Mouse (Mus musculus): ENCODE data around the gene Acod1. TPM values are rescaled to one million over a fixed set of nuclear protein-coding genes. Genes with fewer than 3 reads are reported as not detected.

Gene Acod1
- polyA plus RNA-seq, 1 experiment from 2014 or later: not detected

GRCm38 (mm10) chr14:103077272-103078005 is 30.7 kb downstream of the Acod1 start:
- ATAC-seq (ENCODE audit: low FRiP score, low read depth): no peak
- Histone ChIP-seq H3K27ac (replicated peaks) (no peak overlapping the region), H3K9ac (no peak overlapping the region), H3K4me3 (no peak overlapping the region), H3K36me3 (peaks cover 14% of the 10 kb centered on the region), H3K4me2 (no peak overlapping the region), H3K27me3 (no peaks in the 10 kb centered on the region), H3K9me3 (no peaks in the 10 kb centered on the region), H3K4me1 (replicated peaks) (no peaks in the 10 kb centered on the region)
- 89% methylated on average over 9 of the region's 9 CpGs for WGBS

DNA sequence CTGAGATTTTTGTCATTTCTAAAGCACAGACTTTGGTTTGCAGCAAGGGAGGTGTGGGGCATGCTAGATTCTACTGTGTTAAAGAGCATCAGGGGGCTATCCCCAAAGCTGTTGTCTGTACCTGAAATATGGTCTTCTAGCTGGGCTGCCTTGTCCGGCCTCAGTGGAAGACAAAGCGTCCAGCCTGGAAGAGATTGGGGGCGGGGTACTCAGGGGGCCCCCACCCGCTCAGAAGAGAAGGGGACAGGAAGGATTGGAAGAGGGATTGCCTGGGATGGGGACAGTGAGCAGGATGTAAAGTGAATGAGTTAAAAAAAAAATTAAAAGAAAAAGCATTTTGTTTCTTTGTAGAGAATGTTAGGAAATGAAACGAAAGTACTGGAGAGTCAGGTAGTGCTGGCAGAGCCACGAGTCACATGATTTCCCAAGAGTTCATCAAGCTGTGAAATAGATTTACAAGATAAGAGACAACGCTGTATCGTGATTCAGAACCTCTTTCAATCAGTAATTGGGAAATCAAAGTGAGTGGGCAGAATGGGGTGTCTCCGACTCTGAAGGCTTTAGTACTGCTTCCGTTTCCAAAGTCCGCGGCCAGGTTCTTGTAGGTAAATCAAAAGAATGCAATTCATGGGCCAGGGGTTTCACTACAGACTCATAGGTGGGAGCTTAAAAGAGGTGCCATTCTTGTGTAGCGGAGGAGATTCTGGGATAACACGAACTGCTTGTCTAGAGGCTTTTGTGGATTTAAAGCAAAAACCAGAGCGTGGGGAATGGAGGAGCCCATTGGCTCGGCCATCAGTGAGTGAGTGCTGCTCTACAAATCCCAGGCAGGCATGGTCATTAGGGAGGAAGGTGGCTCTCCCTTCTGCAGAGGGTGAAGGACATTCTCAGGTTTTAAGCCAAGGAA is 31.5 kb downstream of the Acod1 start:
- Histone ChIP-seq H3K4me2 (no peak overlapping the region), H3K36me3 (peaks cover 17% of the 10 kb centered on the region), H3K27ac (replicated peaks) (no peak overlapping the region), H3K9ac (no peak overlapping the region), H3K4me3 (no peak overlapping the region), H3K9me3 (no peaks in the 10 kb centered on the region), H3K27me3 (no peaks in the 10 kb centered on the region), H3K4me1 (replicated peaks) (no peaks in the 10 kb centered on the region)
- 80% methylated on average over 16 of the region's 16 CpGs for WGBS
- ATAC-seq (ENCODE audit: low FRiP score, low read depth): no peak

- Histone ChIP-seq H3K36me3 (peaks cover 16% of the 10 kb centered on the region), H3K4me3 (no peak overlapping the region), H3K27ac (replicated peaks) (no peak overlapping the region), H3K4me1 (replicated peaks) (no peaks in the 10 kb centered on the region), H3K4me2 (no peak overlapping the region), H3K9me3 (no peaks in the 10 kb centered on the region), H3K9ac (no peak overlapping the region), H3K27me3 (no peaks in the 10 kb centered on the region)
- ATAC-seq (ENCODE audit: low FRiP score, low read depth): peak; percentile 69; the same call in 1 of the 2 replicates
- WGBS: 73% methylated on average over 9 of the region's 9 CpGs
These were observed 32.6 kb downstream of the Acod1 start for GRCm38 (mm10) chr14:103079209-103079977.

GRCm38 (mm10) chr14:103085840-103086533 is 39.2 kb downstream of the Acod1 start:
- H3K4me1 ChIP-seq (replicated peaks): no peaks in the 10 kb centered on the region
- peaks cover 40% of the 10 kb centered on the region for H3K36me3 ChIP-seq
- no peak overlapping the region for H3K4me3 ChIP-seq
- no peak for ATAC-seq (ENCODE audit: low FRiP score, low read depth)
- no peak overlapping the region for H3K27ac ChIP-seq (replicated peaks)
- no peak overlapping the region for H3K9ac ChIP-seq
- 91% methylated on average over 1 of the region's 1 CpGs for WGBS
- no peak overlapping the region for H3K4me2 ChIP-seq
- H3K9me3 ChIP-seq: no peaks in the 10 kb centered on the region
- no peaks in the 10 kb centered on the region for H3K27me3 ChIP-seq

GRCm38 (mm10) chr14:103086671-103087324 is 40.0 kb downstream of the Acod1 start:
- Histone ChIP-seq H3K9me3 (no peaks in the 10 kb centered on the region), H3K4me3 (no peak overlapping the region), H3K4me1 (replicated peaks) (no peaks in the 10 kb centered on the region), H3K27me3 (no peaks in the 10 kb centered on the region), H3K36me3 (peaks cover 40% of the 10 kb centered on the region), H3K4me2 (no peak overlapping the region), H3K9ac (no peak overlapping the region), H3K27ac (replicated peaks) (no peak overlapping the region)
- ATAC-seq (ENCODE audit: low FRiP score, low read depth): no peak
- 98% methylated on average over 4 of the region's 4 CpGs for WGBS

DNA sequence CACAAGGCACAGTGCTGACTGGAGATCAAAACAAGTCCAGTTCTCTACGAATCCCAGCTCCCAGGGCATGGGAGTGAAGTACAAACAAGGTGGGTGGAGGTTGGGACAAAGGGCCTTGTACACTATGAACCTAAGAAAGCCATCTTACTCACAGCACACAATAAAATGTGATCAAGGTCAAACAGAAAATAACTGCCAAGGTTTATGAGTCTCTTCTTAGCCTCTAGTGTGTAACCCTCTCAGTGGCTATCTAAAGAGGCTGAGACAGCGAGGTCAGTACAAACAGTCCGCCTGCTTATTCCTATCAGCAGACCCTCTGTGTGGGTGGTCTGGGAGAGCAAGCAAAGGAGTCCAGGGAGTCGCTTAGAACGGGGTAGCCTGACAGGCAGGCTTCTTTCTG is 41.1 kb downstream of the Acod1 start:
- Histone ChIP-seq H3K4me2 (no peak overlapping the region), H3K9ac (no peak overlapping the region), H3K4me3 (no peak overlapping the region), H3K36me3 (peaks cover 40% of the 10 kb centered on the region), H3K4me1 (replicated peaks) (no peaks in the 10 kb centered on the region), H3K27ac (replicated peaks) (no peak overlapping the region), H3K9me3 (no peaks in the 10 kb centered on the region), H3K27me3 (no peaks in the 10 kb centered on the region)
- WGBS: 85% methylated on average over 5 of the region's 5 CpGs
- no peak for ATAC-seq (ENCODE audit: low FRiP score, low read depth)

DNA sequence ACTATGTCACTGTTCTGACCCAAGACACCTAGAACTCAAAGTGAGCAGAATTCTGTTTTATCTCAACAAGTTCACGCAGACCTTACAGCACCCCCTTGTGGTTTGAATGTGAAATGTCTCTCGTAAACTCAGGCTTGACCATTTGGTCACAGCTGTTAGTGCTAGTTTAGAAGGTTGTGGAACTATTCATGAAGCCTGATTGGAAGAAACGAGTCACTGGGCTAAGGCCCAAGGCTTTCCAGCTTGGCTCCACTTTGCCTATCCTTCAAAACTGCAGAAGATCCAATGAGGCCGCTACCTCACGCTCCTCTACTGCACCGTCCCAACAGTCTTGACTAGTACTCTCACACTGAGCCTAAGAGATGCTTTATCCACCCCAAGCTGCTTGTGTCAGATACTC is 41.8 kb downstream of the Acod1 start:
- ATAC-seq (ENCODE audit: low FRiP score, low read depth): no peak
- Histone ChIP-seq H3K4me1 (replicated peaks) (0 out of 2 replicates have a peak, but pooled peaks cover 4% of the 10 kb centered on the region), H3K4me3 (no peak overlapping the region), H3K36me3 (peaks cover 36% of the 10 kb centered on the region), H3K27me3 (no peaks in the 10 kb centered on the region), H3K9me3 (no peaks in the 10 kb centered on the region), H3K9ac (no peak overlapping the region), H3K27ac (replicated peaks) (no peak overlapping the region), H3K4me2 (no peak overlapping the region)
- 73% methylated on average over 6 of the region's 6 CpGs for WGBS

GRCm38 (mm10) chr14:103093236-103093635 is 46.5 kb downstream of the Acod1 start:
- H3K36me3 ChIP-seq: peaks cover 18% of the 10 kb centered on the region
- peaks cover 34% of the 10 kb centered on the region for H3K4me1 ChIP-seq (replicated peaks)
- no peaks in the 10 kb centered on the region for H3K9me3 ChIP-seq
- H3K9ac ChIP-seq: no peak overlapping the region
- H3K27ac ChIP-seq (replicated peaks): no peak overlapping the region
- H3K4me2 ChIP-seq: no peak overlapping the region
- ATAC-seq (ENCODE audit: low FRiP score, low read depth): no peak
- H3K27me3 ChIP-seq: no peaks in the 10 kb centered on the region
- H3K4me3 ChIP-seq: no peak overlapping the region
- 75% methylated on average over 3 of the region's 3 CpGs for WGBS

DNA sequence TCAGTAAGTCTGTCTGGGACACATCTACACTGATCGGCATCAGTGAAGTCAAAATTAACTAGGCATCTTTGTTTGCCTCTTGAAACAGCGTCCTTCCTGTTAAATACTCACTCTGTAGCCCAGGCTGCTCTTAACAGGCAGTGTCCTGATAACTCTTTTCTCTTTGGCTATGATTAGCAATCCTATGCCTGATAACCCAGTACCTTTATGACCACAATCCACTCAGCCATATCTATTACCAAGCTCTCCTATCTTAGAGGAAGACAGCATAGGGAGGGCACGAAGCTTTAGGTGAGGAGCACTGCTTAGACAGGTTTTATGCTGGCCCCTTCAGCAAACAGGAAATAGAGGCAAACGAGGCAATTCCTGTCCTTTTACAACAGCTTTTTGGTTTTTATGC is 46.9 kb downstream of the Acod1 start:
- H3K4me3 ChIP-seq: no peak overlapping the region
- no peak overlapping the region for H3K4me2 ChIP-seq
- H3K9ac ChIP-seq: no peak overlapping the region
- H3K27ac ChIP-seq (replicated peaks): no peak overlapping the region
- H3K9me3 ChIP-seq: no peaks in the 10 kb centered on the region
- H3K27me3 ChIP-seq: no peaks in the 10 kb centered on the region
- H3K4me1 ChIP-seq (replicated peaks): peaks cover 34% of the 10 kb centered on the region
- WGBS: 85% methylated on average over 4 of the region's 4 CpGs
- no peak for ATAC-seq (ENCODE audit: low FRiP score, low read depth)
- H3K36me3 ChIP-seq: peaks cover 15% of the 10 kb centered on the region

GRCm38 (mm10) chr14:103095036-103095435 is 48.3 kb downstream of the Acod1 start:
- H3K9ac ChIP-seq: no peak overlapping the region
- H3K4me1 ChIP-seq (replicated peaks): peaks cover 34% of the 10 kb centered on the region
- H3K4me3 ChIP-seq: no peak overlapping the region
- no peaks in the 10 kb centered on the region for H3K27me3 ChIP-seq
- WGBS: 92% methylated on average over 8 of the region's 8 CpGs
- peaks cover 8% of the 10 kb centered on the region; the same call in 1 of the 2 replicates for H3K36me3 ChIP-seq
- no peak for ATAC-seq (ENCODE audit: low FRiP score, low read depth)
- H3K9me3 ChIP-seq: no peaks in the 10 kb centered on the region
- no peak overlapping the region for H3K4me2 ChIP-seq
- H3K27ac ChIP-seq (replicated peaks): no peak overlapping the region

DNA sequence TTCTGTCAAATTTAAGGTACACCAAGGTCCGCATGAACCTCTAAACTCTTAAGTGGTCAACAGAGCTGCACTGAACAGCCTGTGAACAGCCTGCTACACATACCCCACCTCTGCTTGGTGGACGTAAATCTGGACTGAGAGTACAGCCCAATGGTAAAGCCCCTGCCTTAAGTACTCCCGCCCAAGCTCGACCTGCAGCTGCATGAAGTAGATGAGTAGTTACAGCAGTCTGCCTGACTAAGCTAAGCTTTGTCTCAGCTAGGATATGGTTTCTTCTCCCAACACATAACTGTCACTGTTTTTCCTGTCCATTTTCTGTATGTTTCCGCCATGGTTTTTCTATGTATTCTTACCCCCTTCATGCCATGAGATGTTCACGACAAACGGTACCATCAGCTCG is 49.0 kb downstream of the Acod1 start:
- H3K9me3 ChIP-seq: no peaks in the 10 kb centered on the region
- H3K36me3 ChIP-seq: peaks cover 8% of the 10 kb centered on the region; the same call in 1 of the 2 replicates
- 92% methylated on average over 8 of the region's 8 CpGs for WGBS
- H3K9ac ChIP-seq: no peak overlapping the region
- no peak overlapping the region for H3K27ac ChIP-seq (replicated peaks)
- H3K4me2 ChIP-seq: no peak overlapping the region
- H3K4me3 ChIP-seq: no peak overlapping the region
- ATAC-seq (ENCODE audit: low FRiP score, low read depth): no peak
- peaks cover 34% of the 10 kb centered on the region for H3K4me1 ChIP-seq (replicated peaks)
- H3K27me3 ChIP-seq: no peaks in the 10 kb centered on the region
